Mouse (Mus musculus) stomach, embryonic 15.5 days (tissue): ENCODE data around the gene H60b. TPM values are rescaled to one million over a fixed set of nuclear protein-coding genes. Genes with fewer than 3 reads are reported as not detected.
"Not testable (repeated sequence)": the region's sequence is repeated elsewhere in the genome, so short reads cannot be mapped to it uniquely, and the experiment has no call there.

Source experiments
- ATAC-seq: fragments of 200-750 bp; cut with Nextera tagmentation; 2 replicates; pipeline ENCODE4 v1.8.0; 2017; ENCODE audit warnings: low read depth, moderate number of reproducible peaks, moderate TSS enrichment; ENCODE audit not compliant: insufficient read depth, low FRiP score
- H3K27ac ChIP-seq: fragments of 300-500 bp; sonication (generic); 2 replicates; pipeline ENCODE4 v1.5.1; 2015; ENCODE audit warnings: mild to moderate bottlenecking, inconsistent platforms
- H3K27me3 ChIP-seq: fragments of 300-500 bp; sonication (generic); replicated peaks from 2 replicates; pipeline ENCODE4 v1.6.1; 2015; ENCODE audit warnings: inconsistent platforms
- H3K36me3 ChIP-seq: fragments of 300-500 bp; sonication (generic); 2 replicates; pipeline ENCODE4 v1.6.1; 2015; ENCODE audit warnings: inconsistent platforms
- H3K4me1 ChIP-seq: fragments of 300-500 bp; sonication (generic); 2 replicates; pipeline ENCODE4 v1.6.1; 2015; ENCODE audit warnings: inconsistent platforms
- H3K4me2 ChIP-seq: fragments of 300-500 bp; sonication (generic); 2 replicates; pipeline ENCODE4 v1.6.1; 2015; ENCODE audit warnings: mild to moderate bottlenecking, inconsistent platforms
- H3K4me3 ChIP-seq: fragments of 300-500 bp; sonication (generic); replicated peaks from 2 replicates; pipeline ENCODE4 v1.5.1; 2015; ENCODE audit warnings: inconsistent platforms
- H3K9ac ChIP-seq: fragments of 300-500 bp; sonication (generic); 2 replicates; pipeline ENCODE4 v1.6.1; 2015; ENCODE audit warnings: inconsistent platforms
- H3K9me3 ChIP-seq: fragments of 300-500 bp; sonication (generic); 2 replicates; pipeline ENCODE4 v1.6.1; 2016; ENCODE audit warnings: inconsistent platforms
- whole genome bisulfite sequencing: fragments of 180-500 bp; shearing (Covaris S2); methylation state at CpG from one replicate; pipeline ENCODE4 v1.1.7; 2015; 5-methylcytosine and 5-hydroxymethylcytosine counted together
- polyA plus RNA-seq: library from polyadenylated mRNA; unstranded; fragments of >200 nt; fragmentation: Nextera tagmentation; extraction: Ambion mirVana; gene quantifications from 2 replicates; pipeline ENCODE4 v1.2.1, GENCODE M21; 2015

Gene H60b
- polyA plus RNA-seq, 1 experiment from 2014 or later: 0.98 TPM

- ATAC-seq, H3K27ac ChIP-seq, H3K4me3 ChIP-seq, H3K36me3 ChIP-seq, H3K9me3 ChIP-seq, H3K9ac ChIP-seq, H3K4me2 ChIP-seq: not testable (repeated sequence)
- Histone ChIP-seq H3K27me3 (peaks cover 32% of the 10 kb centered on the region), H3K4me1 (peaks cover 19% of the 10 kb centered on the region)
- 8% methylated on average over 7 of the region's 7 CpGs for WGBS
These were observed 5.2 kb upstream of the H60b start for GRCm38 (mm10) chr10:22153147-22153690.

DNA sequence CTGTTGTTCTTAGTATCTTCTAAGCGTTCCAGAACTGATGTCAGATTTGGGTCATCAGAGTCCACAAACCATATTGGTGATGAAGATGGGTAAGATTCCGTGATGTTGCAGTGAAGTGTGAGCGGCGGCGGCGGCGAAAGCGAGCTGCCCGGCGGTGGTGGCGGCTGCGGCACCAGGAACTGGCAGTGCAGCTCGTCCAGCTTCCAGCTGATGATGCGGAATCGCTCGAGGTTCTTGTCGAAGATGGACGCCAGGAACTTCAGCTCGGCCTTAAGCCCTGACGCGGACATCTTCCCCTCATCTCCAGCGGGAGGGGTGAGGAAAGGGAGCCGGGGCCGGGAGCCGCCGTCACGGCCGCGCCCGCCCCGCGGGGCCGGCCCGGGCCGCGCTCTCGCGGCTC, 4.3 kb upstream of the H60b start:
- peaks cover 32% of the 10 kb centered on the region for H3K27me3 ChIP-seq
- H3K4me1 ChIP-seq: peaks cover 21% of the 10 kb centered on the region
- not testable (repeated sequence) for H3K9ac ChIP-seq, H3K27ac ChIP-seq, H3K9me3 ChIP-seq, ATAC-seq, H3K36me3 ChIP-seq
- peak overlapping the region; percentile 58 for H3K4me2 ChIP-seq
- H3K4me3 ChIP-seq: peak overlapping the region; percentile 31
- 0% methylated on average over 38 of the region's 38 CpGs for WGBS

- WGBS: 38% methylated on average over 3 of the region's 3 CpGs
- H3K9me3 ChIP-seq: no peaks in the 10 kb centered on the region
- H3K4me3 ChIP-seq: no peak overlapping the region
- ATAC-seq: no peak
- no peaks in the 10 kb centered on the region for H3K36me3 ChIP-seq
- no peak overlapping the region for H3K4me2 ChIP-seq
- peaks cover 31% of the 10 kb centered on the region for H3K27me3 ChIP-seq
- no peak overlapping the region for H3K9ac ChIP-seq
- no peak overlapping the region for H3K27ac ChIP-seq
- H3K4me1 ChIP-seq: peaks cover 16% of the 10 kb centered on the region
These were observed 3.3 kb upstream of the H60b start for GRCm38 (mm10) chr10:22154871-22155799.

DNA sequence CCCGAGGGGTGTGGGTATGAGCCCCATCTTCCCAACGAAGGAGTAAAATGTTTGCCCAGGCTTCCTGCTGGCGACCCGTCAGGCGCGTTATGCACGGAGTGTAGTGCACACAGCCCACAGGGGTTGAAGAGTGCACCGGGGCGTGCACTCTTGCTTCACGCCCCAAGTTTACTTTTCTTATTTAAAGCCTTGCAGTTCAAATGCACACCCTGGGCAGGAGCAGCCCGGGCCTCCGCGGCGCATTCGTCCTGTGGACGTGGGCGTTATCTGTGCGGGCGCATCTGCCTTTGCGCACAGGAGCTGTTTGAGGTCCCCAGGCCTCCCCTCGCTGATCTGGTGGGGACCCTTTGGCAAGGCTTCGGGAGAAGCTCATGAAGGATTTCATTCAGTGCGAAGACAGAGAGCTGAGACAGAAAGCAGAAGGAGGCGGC, 760 bp downstream of the H60b start:
- ATAC-seq: peak; percentile 59; the same call in 1 of the 2 replicates
- WGBS: 2% methylated on average over 24 of the region's 24 CpGs

DNA sequence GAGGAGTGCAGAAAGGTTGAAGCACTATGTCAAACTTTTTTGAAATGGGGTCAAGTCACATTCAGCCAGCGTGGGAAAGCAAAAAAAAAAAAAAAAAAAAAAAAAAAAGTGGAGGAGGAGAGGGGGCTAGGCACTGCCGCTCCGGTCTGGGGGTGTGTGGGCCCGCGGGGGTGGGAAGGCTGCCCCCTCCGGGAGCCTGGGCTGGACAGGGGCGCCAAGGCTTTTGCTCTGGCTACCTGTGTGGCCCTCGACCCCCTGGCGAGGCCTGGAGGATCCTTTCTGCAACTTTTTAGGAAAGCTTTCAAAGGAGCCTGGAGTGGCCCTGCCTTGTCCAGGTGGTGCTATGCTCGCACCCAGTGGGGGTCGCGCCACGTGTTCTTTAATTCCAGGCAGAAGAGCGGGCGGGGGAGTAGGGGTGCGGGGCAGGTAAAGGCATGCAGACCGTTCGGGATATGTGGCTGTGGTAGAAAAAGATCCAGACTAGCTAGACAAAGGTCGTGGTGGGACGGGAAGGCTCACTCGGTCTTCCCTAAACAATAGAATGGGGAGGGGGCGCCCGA, 1.3 kb downstream of the H60b start:
- ATAC-seq: no peak
- peak overlapping the region; percentile 62 for H3K4me2 ChIP-seq
- no peak overlapping the region for H3K4me3 ChIP-seq
- H3K27ac ChIP-seq: no peak overlapping the region
- H3K4me1 ChIP-seq: 0 out of 2 replicates have a peak, but pooled peaks cover 5% of the 10 kb centered on the region
- peaks cover 25% of the 10 kb centered on the region for H3K27me3 ChIP-seq
- H3K9ac ChIP-seq: no peak overlapping the region
- 7% methylated on average over 23 of the region's 23 CpGs for WGBS
- no peaks in the 10 kb centered on the region for H3K9me3 ChIP-seq
- H3K36me3 ChIP-seq: no peaks in the 10 kb centered on the region

More for the DNA sequence above, 760 bp downstream of the H60b start:
- peak overlapping the region; percentile 62 for H3K4me2 ChIP-seq
- peak overlapping the region; percentile 43 for H3K4me3 ChIP-seq
- H3K36me3 ChIP-seq: no peaks in the 10 kb centered on the region
- H3K4me1 ChIP-seq: 0 out of 2 replicates have a peak, but pooled peaks cover 5% of the 10 kb centered on the region
- no peak overlapping the region for H3K27ac ChIP-seq
- no peaks in the 10 kb centered on the region for H3K9me3 ChIP-seq
- H3K27me3 ChIP-seq: peaks cover 25% of the 10 kb centered on the region
- H3K9ac ChIP-seq: no peak overlapping the region

- H3K9ac ChIP-seq, ATAC-seq, H3K4me1 ChIP-seq, H3K27me3 ChIP-seq, H3K9me3 ChIP-seq, H3K36me3 ChIP-seq, H3K27ac ChIP-seq: not testable (repeated sequence)
- 8% methylated on average over 9 of the region's 9 CpGs for WGBS
- H3K4me2 ChIP-seq: peak overlapping the region; percentile 34
- 0 out of 2 replicates have a peak overlapping the region, but pooled peaks have one; percentile 5 for H3K4me3 ChIP-seq
These were observed 4.9 kb downstream of the H60b start for GRCm38 (mm10) chr10:22163279-22163678.

DNA sequence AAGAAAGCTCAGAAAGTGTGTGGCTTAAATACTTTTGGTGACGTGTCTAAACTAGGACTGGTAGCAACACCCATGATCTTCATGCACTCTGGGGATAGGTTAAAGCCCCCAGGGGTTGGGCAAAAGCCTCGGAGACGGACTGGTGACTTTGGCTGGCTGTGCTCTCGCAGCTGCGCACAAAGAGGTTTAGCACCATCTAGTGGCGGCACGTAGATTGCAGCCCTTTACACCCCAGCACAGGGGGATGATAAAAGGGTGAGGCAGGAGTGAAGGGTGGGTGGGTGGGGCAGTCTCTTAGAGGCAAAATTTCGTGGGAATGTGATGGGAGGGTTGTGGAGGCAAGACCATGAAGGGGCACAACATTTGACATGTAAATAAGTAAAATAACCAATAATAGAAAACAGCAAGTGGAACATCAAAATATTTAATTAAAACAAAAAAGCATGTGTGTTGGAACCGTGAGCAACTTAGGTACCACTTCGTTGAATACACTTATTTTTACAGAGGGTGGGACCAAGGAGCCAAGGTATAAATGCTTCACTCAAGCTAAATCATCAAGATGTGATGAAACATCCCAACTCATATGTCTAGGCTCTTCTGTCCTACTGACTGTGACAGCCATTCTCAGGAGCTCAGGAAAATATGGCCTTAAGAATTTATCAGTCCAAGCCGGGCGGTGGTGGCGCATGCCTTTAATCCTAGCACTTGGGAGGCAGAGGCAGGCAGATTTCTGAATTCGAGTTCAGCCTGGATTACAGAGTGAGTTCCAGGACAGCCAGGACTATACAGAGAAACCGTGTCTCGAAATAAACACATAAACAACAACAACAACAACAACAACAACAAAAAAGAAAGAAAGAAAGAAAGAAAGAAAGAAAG, 5.6 kb downstream of the H60b start:
- Histone ChIP-seq H3K4me3 (0 out of 2 replicates have a peak overlapping the region, but pooled peaks have one; percentile 5), H3K4me2 (peak overlapping the region; percentile 34)
- not testable (repeated sequence) for H3K27ac ChIP-seq, ATAC-seq, H3K36me3 ChIP-seq, H3K27me3 ChIP-seq, H3K9me3 ChIP-seq, H3K9ac ChIP-seq, H3K4me1 ChIP-seq
- 28% methylated on average over 15 of the region's 16 CpGs for WGBS

DNA sequence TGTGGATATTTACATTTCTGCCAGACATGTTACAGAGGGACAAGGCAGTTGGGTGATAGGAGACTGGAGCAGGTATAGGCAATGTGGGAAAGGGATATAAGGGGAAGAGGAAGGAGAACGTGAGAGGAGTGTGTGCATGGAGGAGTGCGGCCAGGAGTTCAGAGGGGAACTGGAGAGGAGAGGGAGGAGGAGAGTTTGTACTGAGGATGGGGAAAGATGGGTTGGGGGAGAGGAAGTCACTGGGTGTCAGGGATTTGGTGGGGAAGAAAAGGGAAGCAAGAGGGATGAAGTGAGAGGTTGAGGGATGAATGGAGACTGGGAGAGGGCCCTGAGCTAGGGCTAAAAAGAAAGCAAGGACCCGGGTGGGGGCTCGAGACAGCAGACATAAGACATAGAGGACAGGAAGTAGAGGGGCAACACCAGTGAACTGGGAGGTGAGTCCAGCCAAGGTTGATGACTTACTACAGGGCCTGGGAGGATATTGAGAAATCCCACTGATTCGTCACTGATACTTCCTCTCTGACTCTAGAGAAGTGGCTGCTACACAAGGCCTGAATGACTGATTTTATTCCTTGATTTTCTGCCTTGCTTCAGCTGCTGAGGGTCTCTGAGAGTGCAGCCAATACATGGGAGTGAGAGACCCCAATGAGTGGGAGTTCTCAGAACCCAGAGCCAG, 7.1 kb downstream of the H60b start:
- not testable (repeated sequence) for H3K4me3 ChIP-seq, H3K27ac ChIP-seq, H3K27me3 ChIP-seq, H3K36me3 ChIP-seq, H3K9ac ChIP-seq, H3K4me1 ChIP-seq, H3K9me3 ChIP-seq, ATAC-seq, H3K4me2 ChIP-seq
- WGBS: 64% methylated on average over 5 of the region's 5 CpGs

- not testable (repeated sequence) for H3K9me3 ChIP-seq, H3K4me3 ChIP-seq, H3K27me3 ChIP-seq, H3K36me3 ChIP-seq, H3K9ac ChIP-seq, ATAC-seq, H3K4me1 ChIP-seq, H3K27ac ChIP-seq, H3K4me2 ChIP-seq
- 62% methylated on average over 2 of the region's 2 CpGs for WGBS
These were observed 7.6 kb downstream of the H60b start for GRCm38 (mm10) chr10:22166025-22166424.

GRCm38 (mm10) chr10:22167061-22167460, 8.7 kb downstream of the H60b start:
- H3K27me3 ChIP-seq, ATAC-seq, H3K36me3 ChIP-seq, H3K9ac ChIP-seq, H3K4me1 ChIP-seq, H3K27ac ChIP-seq, H3K4me3 ChIP-seq, H3K4me2 ChIP-seq, H3K9me3 ChIP-seq: not testable (repeated sequence)
- 77% methylated on average over 1 of the region's 1 CpGs for WGBS

- H3K4me3 ChIP-seq, H3K27ac ChIP-seq, H3K4me1 ChIP-seq, H3K27me3 ChIP-seq, H3K36me3 ChIP-seq, H3K9ac ChIP-seq, H3K4me2 ChIP-seq, ATAC-seq, H3K9me3 ChIP-seq: not testable (repeated sequence)
These were observed 10.7 kb downstream of the H60b start for GRCm38 (mm10) chr10:22169116-22169515.
